Mouse (Mus musculus): ENCODE measurements around the gene Elmod3.
"Not testable (repeated sequence)": the region's sequence is repeated elsewhere in the genome, so short reads cannot be mapped to it uniquely, and the experiment has no call there.

Elmod3 gene

GRCm38 (mm10) chr6:72533555-72533954 lies 64.7 kb downstream of the Elmod3 start:
- in situ Hi-C loops (cut with MboI), result not testable (repeated sequence)

DNA sequence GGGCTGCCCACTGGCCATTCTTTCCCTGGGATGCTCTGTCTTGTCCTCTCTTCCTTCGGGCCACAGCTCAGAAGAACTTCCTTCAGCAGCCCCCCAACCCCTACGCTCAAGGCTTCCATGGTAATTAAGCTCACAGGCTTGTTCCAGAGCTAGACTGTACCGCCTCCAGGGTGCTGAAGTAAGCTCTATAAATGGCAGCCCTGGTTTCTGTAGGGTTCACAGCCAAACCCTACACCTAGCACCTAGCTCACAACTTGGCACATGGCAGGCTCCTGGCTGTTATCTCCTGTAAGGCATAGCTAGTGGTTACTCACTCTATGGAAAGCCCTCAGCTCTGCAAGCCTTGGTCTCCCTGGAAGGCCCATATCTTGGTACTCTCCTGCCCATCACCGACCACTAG lies 65.6 kb downstream of the Elmod3 start:
- in situ Hi-C loops (cut with MboI), result no loop called here

GRCm38 (mm10) chr6:72528410-72529151 lies 69.6 kb downstream of the Elmod3 start:
- in situ Hi-C loops (cut with MboI), result no loop called here

DNA sequence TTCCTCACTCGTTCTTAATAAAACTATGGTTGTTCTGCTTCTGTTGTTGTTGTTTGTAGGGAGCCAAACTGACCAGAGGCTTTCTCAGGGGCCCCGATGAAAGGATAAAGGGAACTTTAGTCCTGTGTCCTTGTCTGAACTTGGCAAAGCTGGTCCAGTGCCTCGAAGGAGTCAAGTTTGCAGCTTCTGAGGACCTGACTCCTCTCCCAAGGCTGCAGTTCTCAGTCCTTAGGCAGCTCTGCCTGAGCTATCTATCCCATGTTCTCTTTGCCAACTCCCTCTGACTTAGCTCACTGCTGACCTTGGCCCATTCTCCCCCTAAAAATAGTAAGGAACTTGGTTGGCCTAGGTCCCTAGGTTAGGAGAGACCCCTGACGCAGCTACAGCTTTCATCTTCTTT lies 71.1 kb downstream of the Elmod3 start:
- in situ Hi-C loops (cut with MboI), result no loop called here

DNA sequence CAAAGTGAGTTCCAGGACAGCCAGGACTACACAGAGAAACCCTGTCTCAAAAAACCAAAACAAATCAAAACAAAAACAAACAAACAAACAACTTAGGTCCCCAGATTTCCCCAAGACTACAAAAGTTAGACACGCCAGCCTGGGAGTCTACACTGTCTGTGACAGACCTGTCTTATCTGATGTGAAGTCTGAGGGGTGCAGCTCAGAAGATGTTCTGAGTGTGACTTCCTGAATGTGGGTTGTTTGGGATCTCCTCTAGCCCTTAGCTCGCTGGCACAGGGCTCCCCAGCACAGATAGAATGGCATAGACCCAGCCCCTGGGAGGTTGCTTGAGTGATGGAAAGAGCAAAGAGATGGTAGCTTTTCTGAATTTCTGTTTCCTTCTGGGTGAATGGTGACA lies 74.1 kb downstream of the Elmod3 start:
- in situ Hi-C loops (cut with MboI), result no loop called here

- in situ Hi-C loops (cut with MboI), result no loop called here
These were observed 75.0 kb downstream of the Elmod3 start for GRCm38 (mm10) chr6:72523222-72523621.

DNA sequence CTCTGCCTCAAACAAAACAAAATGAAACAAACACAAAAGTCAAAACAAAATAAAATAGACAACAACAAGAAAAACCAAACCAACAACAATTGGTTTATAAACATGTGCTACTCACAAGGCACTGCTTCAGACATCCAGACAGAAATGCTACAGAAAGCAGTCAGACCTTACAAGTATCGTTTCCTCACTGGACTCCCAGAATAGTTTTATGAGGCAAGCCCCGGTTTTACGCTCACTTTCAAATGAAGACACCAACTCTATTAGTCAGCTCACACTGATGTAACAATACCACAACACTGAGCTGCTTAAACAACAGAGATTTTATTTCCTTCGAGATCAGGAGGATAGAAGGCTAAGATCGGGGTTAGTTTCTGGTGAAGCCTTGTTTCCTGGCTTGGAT lies 75.9 kb downstream of the Elmod3 start:
- in situ Hi-C loops (cut with MboI), result no loop called here

GRCm38 (mm10) chr6:72521607-72522006 lies 76.6 kb downstream of the Elmod3 start, which contains the start of gene Sh2d6:
Gene Sh2d6, minus strand, starts transcription at chr6:72521707.
- in situ Hi-C loops (cut with MboI), result no loop called here

GRCm38 (mm10) chr6:72520904-72521303 lies 77.3 kb downstream of the Elmod3 start:
- in situ Hi-C loops (cut with MboI), result no loop called here

DNA sequence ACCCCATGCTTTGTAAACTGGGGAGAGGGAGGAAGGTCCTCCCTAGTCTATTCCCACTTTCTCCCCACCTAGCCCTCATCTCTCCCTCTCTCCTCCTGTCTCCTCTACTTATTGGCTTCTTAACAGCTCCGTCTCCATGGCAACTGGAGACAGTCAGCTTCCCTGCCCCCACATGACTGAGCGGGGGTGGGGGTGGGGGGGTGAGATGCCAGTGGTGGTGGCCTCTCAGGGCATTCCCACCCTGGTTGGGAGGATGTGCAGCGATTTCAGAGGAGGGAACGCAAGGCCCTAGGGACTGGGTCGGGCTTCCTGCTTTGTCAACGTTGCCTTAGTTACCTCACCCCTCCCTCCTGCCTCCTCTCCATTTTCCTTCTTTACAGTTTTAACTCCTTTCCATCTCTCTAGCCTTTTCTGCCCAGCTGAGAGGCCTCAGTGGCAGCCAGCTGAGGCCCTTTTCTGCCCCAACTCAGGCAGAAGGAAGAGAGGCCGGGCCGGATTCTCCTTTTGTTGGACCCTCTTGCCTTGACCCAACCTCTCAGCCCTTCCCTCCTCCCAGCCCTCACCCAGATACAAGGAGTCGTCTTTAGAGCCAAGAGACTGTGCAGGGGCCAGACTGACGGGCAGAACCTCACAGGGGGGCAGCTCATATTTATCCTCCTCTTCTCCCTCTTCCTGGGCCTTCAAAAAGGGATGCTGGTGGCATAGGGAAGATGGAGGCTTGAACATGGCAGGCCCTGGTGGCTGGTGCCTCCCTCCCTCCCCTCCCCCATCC lies 78.1 kb downstream of the Elmod3 start:
- in situ Hi-C loops (cut with MboI), result no loop called here

DNA sequence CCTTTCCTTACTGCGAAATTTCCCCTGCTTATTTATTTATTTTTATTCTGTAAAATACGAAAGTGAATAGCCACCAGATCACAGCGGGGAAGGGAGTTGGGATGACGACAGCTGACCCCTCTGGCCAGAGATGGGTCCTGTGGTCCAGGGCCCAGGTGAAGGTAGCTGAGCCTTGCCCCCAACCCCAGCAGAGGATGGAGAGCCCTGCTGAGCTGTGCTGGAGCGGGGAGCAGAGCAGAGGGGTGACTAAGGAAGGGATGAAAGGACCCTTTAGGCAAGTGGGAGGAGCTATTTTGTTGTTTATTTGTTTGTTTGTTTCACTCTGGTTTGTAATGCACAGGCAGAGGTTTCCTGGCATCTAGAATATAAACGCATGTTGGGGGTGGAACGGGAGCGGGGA lies 78.9 kb downstream of the Elmod3 start:
- in situ Hi-C loops (cut with MboI), result no loop called here

DNA sequence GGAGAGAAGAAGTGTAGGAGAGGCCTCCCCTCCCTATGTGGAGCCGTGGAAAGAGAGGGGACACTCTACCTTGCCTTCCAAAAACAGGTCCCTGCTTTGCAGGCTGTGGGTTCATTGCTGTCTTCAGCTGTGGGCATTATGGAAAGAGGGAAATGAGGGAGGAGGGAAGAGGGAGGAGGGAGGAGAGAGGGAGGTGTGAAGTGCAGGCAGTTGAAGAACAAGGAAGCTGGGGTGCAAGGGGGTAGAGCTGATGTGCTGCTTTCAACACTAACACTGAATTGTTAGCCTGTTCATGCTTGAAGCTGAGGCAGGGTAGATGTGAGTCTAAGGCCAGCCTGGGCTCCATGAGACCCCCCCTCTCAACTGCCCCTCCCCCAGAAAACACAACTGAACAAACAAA lies 79.4 kb downstream of the Elmod3 start:
- in situ Hi-C loops (cut with MboI), result no loop called here

Measured in mature B cell (primary cell).